Mouse (Mus musculus): ENCODE measurements around the gene Cdk5rap3. TPM values are rescaled to one million over a fixed set of nuclear protein-coding genes. Genes with fewer than 3 reads are reported as not detected.

Cdk5rap3 gene
- total RNA-seq, 2 experiments from 2014 or later = 30.3 to 70.1 TPM

DNA sequence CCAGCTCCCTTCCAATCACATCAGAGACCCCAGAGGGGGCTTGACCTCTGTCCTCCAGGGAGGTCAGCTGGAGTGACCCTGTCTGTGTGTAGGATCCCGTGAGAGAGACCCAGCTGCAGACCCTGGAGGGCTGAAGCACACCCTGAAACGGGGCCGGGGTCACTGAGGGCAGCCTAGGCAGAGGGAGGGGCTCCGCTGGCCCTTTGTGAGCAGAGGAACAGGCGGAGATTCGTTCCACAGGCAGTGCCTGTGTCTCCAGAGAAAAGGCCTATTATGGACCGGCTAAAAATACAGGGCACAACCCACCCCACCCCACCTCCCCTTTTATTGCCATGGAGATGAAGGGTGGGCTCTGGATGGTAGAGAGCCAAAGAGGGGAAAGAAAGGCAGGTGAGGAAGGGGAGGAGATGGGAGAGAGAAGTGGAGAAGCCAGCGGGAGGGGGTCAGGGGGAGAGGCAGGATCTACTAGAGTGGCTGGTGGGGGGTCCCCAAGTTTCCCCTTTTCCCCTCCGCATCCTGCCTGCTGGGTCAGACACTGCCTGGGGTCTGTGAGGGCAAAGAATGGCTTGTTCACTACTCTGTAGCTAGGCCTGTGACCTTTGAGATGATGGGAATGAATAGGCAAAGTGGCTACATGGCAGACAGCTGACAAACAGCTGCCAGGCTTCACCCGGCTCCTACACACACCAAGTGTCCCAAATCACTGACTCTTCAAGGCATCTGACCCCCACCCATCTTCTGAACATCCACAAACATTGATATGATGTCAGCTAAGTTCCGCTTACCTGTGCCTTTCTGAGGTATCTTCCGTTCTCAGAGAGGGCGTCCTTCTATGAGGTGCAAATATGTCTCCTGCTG lies 16.6 kb downstream of the Cdk5rap3 start:
- ATAC-seq (replicated peaks; ENCODE audit: poor library complexity) = no peak

DNA sequence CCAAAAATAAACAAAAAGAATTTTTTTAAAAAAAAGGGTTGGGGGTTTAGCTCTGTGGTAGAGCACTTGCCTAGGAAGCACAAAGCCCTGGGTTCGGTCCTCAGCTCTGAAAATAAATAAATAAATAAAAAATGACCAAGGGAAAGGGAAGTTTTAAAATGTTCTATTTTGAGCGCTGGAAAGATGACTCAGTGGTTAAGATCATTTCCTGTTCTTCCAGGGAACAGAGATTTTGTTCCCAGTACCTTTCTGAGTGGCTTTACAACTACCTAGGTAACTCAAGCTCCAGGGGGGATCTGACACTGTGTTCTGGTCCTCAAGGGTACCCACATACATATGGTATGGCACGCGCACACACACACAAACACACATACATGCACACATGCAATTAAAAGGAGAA lies 20.4 kb downstream of the Cdk5rap3 start:
- ATAC-seq (replicated peaks; ENCODE audit: poor library complexity) = no peak

DNA sequence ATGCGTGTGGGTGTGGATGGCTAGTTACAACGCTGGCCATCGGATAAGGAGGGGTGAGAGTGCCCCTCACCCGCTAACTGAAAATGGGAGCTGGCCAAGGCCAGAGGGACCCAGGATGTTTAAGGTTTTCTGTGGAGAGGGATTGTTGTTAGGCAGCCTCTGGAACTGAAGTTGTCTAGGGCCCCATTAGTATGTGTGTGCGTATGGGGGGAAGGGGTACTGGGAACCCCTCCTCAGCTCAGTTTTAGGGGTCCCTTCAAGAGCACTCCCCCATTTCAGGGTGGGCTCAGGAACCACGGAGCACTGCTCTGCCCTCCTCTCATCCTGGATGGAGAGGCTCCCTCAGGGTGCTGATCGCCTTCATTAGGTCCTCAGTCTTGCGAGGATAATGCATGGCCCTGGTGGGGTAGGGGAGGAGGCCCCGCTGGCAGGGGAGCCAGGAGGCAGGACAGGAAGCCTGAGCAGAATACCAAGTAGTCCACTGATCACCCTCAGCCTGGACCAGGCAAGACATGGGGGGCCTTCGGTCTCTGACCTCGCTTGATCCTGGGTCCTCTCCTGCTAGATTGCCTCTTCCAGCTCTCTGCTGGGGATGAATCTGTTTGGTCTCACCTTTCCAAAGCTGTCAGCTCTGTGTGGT lies 23.0 kb downstream of the Cdk5rap3 start:
- no peak for ATAC-seq (replicated peaks; ENCODE audit: poor library complexity)

DNA sequence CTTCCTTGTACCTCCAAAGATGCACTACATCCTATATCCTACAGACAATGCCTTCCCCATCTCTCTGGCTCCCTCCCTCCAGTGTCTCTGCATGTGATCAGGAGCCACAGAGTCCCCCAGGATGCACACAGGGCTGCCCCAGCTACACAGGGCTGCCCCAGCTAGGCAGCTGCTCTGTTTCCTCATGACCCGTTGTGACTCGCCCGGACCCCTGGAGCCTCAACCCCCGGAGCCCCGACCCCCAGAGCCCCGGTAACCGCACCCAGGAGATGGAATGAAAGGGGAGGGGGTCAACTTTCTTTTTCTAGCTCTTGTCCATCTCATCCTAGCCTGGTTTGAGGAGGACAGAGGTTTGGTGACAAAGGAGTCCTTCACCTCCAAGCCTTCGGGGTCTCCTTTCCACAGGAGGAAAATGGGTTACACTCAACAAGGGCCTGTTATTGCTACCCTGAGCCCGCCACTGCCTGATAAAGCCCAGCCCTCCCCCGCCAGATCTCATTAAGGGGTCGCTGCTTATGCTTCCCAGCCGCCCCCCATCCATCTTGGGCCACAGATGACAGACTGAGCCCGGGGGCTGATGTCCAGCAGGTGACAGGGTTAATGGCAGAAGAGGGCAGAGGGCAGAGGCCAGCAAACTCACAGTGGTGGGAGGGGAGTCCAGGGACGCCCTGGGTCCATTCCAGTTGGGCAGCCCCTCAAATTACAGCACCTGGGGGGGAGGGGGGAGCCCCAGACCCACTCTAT lies 24.3 kb downstream of the Cdk5rap3 start:
- no peak for ATAC-seq (replicated peaks; ENCODE audit: poor library complexity)

DNA sequence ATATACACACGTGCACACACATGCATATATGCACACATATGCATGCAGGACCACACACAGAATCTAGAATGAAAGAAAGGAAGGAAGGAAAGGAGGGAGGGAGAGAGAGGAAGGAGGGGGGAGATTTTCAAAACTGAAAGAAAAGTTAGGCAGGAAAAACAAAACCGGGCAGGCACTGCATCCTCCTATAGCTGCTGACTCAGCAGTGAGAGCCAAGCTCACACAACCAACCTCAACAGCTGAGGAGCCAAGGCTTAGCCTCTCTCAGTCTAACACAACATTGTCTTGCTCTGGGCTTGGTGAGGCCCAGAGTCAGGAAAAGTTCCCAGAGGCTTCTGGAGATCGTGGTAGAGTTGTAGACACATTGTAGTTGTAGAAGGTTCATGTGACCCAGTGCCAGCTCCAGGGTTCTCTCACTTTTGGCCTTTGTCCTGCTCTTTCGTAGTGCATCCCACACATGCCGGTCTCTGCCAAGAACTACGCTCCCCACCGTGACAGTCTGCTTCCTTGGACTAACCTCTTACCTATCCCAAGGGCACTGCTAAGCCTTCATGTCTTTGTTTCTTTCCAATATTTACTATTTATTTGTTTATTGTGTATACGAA lies 29.3 kb downstream of the Cdk5rap3 start:
- ATAC-seq (replicated peaks; ENCODE audit: poor library complexity) = no peak

DNA sequence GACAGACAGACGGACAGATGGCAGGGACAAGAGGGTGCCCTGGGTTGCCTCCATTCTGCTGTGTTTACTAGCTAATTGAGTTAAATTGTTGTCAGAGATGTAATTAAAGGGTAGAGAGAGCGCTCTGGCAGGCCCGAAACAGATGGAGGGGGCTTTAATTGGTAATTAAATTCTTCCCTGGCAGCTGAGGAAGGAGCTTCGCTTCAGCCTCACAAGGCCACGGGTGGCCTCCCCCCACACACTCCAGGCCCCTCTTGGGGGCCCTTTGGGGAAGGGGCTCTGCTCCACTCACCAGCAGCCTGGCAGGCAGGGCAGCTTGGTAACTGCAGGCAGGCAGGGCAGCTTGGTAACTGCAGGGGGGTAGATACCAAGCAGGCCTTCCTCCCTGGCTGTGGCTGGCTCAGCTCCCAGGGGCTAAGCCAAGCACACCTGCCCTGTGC lies 30.4 kb downstream of the Cdk5rap3 start:
- ATAC-seq (replicated peaks; ENCODE audit: poor library complexity) = no peak

DNA sequence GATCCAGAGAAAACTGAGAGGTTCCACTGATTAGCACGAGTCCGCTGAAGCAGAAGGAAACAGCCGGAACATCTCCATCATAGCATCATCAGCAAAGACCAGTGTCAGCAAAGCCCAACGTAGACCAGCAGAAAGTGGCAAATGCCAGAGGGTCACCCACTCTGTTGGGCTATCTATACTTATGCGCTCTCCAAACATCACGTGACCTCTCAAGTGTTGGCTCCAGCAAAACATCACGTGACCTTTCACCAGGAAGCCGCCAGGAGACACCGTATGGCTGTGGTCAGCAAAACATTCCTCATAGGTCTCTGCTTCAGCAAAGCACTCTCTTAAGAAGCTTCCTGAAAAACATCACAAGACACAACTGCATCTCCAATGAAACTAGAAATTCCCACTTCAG lies 36.0 kb downstream of the Cdk5rap3 start:
- ATAC-seq (replicated peaks; ENCODE audit: poor library complexity) = no peak

DNA sequence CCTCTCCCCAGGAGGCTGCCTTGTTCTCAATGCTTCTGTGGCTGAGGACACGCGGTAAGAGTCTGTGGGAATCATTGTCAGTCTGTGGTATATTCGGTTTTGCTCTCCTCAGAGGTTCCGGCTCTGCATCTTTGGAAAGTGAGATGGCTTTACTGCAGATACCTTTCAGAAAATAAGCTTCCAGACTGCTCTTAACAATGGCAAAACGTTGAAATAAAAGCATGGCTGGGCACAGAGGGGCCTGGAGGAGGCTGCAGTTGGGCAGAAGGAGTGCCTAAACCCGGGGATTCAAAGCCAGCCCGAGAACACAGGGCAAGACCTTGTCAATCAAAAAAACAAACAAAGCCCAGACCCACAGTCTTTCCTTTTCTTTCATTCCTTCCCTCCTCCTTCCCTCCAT lies 36.9 kb downstream of the Cdk5rap3 start:
- no peak for ATAC-seq (replicated peaks; ENCODE audit: poor library complexity)

DNA sequence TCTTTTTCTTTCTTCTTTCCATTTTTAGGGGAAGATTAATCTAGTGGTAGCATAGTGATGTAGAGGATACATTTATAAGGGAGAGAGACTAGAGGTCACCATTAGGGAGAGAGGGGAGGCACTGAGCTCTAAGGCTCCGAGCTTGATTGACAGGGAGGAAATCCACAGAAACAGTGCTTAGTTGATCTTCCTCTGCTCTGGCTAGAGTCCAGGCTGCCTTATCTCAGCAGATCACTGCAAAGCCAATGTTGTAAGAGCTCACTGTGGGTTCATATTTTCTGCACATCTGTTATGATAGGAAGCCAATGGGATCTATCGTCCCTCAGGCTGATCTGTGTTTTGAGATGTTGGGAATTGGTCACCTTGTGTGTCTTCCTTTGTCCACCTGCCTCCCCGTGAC lies 37.6 kb downstream of the Cdk5rap3 start:
- ATAC-seq (replicated peaks; ENCODE audit: poor library complexity) = peak; percentile 76

DNA sequence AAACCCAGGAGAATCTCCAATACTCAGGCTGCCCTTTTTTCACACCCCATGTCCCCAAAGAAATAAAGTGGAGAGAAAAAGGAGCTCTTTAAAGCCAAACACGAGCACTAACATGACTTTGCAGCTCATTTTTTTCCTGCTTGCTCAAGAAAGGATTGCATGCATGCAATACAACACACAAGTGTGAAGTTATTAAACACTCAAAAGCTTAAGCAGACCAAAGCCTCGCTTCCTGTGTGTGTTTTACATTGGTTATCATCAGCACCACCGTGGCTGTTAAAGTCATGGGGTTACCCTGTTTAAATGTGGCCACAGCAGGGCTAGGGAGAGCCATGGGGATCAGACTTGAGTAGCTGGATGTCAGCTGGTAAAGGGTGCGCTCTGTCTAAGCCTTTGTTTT lies 39.2 kb downstream of the Cdk5rap3 start:
- no peak for ATAC-seq (replicated peaks; ENCODE audit: poor library complexity)

DNA sequence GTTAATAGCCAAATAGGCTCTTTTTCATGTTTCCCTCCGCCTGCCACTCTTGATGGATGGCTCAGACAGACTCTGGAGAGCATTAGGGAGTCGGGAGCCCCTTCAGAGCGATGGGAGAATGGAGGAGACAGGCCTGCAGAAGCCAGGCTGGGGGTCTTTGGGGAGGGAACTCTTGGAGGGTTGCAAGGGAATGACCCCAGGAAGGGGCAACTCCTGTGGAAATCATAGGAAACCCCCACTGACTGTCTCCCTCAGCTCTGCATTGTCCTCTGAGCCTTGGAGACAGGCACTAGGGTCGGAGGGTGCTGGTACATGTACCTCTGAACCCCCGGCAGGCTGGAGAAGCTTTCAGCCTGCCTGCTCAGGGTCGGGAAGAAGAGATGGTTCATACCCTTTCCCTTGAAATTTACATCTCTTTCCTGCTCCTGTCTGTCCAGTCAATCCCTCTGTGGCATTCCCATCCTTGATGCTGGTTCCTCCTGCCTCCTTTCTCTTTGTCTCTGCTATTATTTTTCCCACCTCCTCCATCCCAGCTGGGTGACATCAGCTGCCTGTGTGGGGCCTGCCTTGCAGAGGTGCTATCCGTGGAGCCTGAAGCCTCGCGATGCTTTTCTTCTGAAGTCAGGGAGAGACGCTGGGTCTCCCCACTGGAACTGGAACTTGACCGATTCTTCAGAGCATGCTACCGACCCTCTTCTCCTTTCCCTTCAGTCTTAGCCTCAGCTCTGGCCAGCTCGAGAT lies 39.8 kb downstream of the Cdk5rap3 start:
- no peak for ATAC-seq (replicated peaks; ENCODE audit: poor library complexity)

DNA sequence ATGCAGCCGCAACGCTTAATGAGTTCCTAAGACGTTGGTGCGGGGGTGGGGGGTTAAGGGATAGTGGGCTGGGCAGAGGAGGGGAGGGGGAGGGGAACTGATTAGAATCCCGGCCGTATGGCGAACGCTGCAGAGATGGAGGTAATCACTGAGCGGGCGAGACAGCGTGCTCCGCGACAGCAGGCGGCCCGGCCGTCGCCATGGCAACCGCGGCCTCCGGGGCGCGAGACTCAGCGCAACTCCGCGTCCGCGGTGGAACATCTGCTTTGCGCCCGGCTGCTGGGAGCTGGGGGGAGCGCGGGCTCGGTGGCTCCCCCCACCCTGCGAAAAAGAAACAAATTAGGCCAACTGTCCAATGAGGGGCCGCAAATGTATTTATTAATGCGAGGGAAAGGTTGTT lies 40.6 kb downstream of the Cdk5rap3 start:
- peak; percentile 59 for ATAC-seq (replicated peaks; ENCODE audit: poor library complexity)

DNA sequence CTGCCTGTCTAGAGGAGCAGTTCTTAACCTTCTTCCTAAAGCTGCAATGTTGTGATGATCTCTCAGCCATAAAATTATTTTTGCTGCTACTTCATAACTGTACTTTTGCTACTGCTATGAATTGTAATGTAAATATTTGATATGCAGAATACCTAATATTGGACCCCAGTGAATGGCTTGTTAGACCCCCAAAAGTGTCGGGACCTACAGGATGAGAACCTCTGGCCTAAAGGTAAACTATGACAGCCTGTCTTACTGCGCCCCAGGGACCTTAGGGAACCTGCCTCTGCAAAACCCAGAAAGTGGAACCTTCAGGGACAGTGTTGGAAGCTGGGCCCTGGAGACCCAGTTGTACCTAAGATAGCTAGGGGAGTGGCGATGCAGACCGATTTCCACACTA lies 41.0 kb downstream of the Cdk5rap3 start:
- no peak for ATAC-seq (replicated peaks; ENCODE audit: poor library complexity)

DNA sequence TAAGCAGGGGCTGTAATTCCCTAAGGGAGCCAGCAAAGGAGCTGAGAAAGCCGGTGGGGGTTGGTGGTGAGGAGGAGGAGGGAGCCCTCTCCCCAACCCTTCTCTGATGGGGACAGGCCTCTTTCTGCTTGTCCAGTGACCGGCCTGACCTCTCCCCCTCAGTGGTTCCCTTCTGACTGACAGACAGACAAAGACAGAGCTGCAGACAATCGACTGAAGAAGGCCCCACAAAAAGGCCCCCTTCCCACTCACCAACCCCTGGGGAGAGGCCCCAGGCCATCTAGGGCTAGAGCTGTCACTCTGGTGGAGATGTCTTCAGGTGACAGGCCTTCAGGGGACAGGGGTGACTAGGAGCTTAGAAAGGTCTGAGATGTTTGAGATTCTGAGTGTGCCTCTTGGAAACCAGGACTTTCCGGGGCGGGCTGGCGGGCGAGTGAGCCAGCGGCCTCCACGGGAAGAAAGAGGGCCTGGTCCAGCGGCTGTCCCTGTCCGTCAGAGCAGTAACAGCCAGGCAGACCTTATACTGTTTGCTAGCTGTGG lies 42.6 kb downstream of the Cdk5rap3 start:
- ATAC-seq (replicated peaks; ENCODE audit: poor library complexity) = no peak

DNA sequence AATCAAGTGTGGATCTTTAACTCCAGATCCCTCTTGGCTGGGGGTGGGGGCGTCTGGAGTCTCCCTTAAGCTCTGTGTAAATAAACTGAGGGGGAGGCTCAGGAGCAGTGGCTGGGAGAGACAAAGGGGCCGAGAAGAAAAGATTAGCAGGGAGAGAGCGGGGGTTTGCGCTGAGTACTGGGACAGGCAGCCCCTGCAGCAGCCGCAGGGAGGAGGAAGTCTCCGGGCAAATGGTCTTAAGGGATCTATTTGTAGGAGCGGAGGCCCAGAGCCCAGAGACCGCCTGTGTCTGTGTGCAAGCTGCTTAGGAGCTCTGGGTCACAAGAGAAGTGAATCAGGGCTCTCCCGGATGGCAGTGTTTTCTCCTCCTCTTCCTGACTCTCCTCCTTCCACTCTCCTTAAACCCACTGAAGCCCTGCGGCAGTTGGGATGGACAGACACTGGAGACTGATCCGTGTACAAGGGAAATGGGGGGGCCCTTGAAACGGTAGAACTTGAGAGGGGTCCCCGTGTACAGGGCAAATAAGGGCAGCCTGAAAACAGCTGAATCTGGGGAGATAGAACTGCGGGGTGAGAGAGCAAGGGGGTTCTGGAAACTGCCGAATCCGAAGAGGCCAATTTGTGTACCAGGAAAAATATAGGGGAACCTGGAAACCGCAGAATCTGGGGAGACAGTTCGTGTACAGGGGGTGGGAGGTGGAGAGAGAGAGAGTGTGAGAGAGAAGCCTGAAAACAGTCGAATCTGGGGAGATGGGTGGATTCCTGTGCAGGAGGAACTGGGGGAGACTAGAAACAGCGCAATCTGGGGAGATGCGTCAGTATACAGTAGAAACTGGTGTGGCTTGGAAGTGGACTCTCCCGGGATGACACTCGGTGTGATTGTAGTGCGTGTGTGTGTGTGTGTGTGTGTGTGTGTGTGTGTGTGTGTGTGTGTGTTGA lies 43.6 kb downstream of the Cdk5rap3 start:
- no peak; the same call in 1 of the 2 replicates for ATAC-seq (replicated peaks; ENCODE audit: poor library complexity)

DNA sequence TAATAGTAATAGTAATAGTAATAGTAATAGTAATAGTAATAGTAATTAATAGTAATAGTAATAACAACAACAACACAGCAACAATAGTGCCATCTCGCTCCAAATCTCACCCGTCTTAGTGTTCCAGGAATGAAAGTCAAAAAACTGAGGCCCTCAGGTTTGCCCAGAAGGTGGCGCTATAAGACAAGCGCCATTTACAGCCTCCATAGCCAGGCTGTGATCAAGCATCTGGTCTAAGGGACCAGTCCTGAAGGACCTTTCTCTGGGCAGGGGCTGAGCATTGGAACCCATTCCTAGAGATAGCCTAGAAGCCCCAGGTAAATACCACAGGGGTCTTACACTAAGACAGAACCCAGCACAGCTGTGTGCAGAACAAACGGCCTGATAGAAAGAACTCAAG lies 49.1 kb downstream of the Cdk5rap3 start:
- peak; percentile 81 for ATAC-seq (replicated peaks; ENCODE audit: poor library complexity)

DNA sequence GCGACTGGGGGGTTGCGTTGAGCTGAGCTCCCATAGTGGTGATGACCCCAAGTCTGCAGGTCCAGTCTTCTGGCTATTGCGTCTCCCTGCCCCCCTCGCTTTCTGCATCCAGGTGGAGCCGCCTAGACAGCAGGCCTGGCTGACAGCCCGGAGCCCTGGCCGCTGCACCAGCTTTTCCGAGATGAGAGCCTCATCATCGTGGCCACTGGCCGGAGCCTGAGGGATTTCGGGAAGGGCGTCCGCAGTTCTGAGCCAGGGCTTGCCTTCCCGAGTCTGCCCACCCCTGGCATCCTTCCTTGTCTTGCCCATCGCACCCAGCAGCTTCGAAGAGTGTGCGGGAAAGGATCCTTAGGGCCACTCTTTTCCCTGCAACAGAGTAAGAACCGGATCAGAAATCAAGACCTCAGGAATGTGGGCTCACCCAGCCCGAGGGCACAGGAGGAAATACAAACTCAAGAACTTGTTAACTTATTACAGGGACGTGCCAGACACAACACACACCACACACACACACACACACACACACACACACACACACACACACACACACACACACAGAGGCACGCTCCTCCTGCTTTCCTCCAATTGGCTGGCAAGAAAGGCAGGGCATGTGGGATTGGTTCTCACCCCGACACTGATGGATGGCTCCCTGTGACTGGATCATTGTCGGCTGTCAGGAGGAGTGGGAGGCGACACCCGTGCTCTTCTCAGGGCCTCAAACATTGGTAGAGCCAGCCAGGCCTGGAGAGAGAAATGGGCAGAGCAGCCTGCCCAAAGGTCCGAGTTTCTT lies 52.9 kb downstream of the Cdk5rap3 start:
- ATAC-seq (replicated peaks; ENCODE audit: poor library complexity) = no peak

DNA sequence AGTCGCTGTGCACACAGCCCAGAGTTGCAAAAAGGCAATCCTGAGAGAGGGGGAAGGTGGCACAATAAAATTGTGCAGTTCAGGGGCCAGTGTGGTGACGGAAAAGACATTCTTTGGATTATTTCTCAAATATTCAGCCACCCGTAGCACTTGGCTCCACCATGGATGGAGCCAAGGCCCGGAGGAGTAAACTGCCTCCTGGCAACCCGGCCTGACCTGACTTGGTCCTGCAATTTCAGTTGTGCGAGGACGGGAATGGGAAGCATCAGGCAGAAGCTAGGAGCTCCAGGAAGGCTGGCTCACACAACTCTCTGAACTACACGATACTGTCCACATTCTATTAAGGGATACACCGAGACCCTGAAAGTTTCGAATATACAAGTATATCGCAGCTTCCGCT lies 53.8 kb downstream of the Cdk5rap3 start:
- no peak for ATAC-seq (replicated peaks; ENCODE audit: poor library complexity)

All from megakaryocyte progenitor cell, adult 5-6 weeks (primary cell).